Mouse (Mus musculus) adrenal gland, adult 10 weeks (tissue): ENCODE measurements around the gene Cnot8. TPM values are rescaled to one million over a fixed set of nuclear protein-coding genes. Genes with fewer than 3 reads are reported as not detected.

Experiments
- polyA plus RNA-seq: library from polyadenylated mRNA; stranded (reverse); fragments of 350-450 nt; fragmentation: Illumina TruSeq; extraction: RNeasy Lipid Tissue Mini Kit (QIAGEN cat#74804); gene quantifications from one replicate; pipeline ENCODE4 v1.2.3, GENCODE M21; 2014; ENCODE audit warnings: low read depth, low replicate concordance

The Cnot8 gene
- polyA plus RNA-seq = 37.1 TPM

GRCm38 (mm10) chr11:58103697-58104306, at the start of gene Cnot8:
Cnot8 (plus strand) TSS chr11:58104153.

GRCm38 (mm10) chr11:58093021-58093528, 10.9 kb upstream of the Cnot8 start, which contains the start of gene Gm12248:
Gm12248 (minus strand) TSS chr11:58093134.

Other genes with a start within 250 kb of the Cnot8 start
- gene Larp1, start 95.1 kb upstream of the Cnot8 start, polyA plus RNA-seq = 33.1 TPM
- gene Gm12248, start 11.0 kb upstream of the Cnot8 start, polyA plus RNA-seq = not detected
- gene Gemin5, start 64.4 kb downstream of the Cnot8 start, polyA plus RNA-seq = 7.3 TPM
- 44.5 TPM for gene Mrpl22, start 67.5 kb downstream of the Cnot8 start, polyA plus RNA-seq
- 30.2 TPM for gene Igtp, start 95.4 kb downstream of the Cnot8 start, polyA plus RNA-seq
- gene Irgm2, start 95.5 kb downstream of the Cnot8 start, polyA plus RNA-seq = 44.4 TPM
- not detected for gene 4930438A08Rik, start 170.6 kb downstream of the Cnot8 start, polyA plus RNA-seq
- gene Zfp692, start 202.9 kb downstream of the Cnot8 start, polyA plus RNA-seq = 0.82 TPM
- 70.4 TPM for gene Zfp672, start 226.2 kb downstream of the Cnot8 start, polyA plus RNA-seq
- 0.87 TPM for gene Sh3bp5l, start 226.6 kb downstream of the Cnot8 start, polyA plus RNA-seq